Mouse (Mus musculus) effector memory CD4-positive, alpha-beta T cell, adult 5 months (primary cell): Measurements from ENCODE around the gene Gm7298. TPM values are rescaled to one million over a fixed set of nuclear protein-coding genes. Genes with fewer than 3 reads are reported as not detected.

Experiments
- polyA plus RNA-seq: library from polyadenylated mRNA; unstranded; fragments of 100-300 nt; shearing (Covaris generic); gene quantifications from one replicate; pipeline ENCODE4 v1.2.1, GENCODE M21; 2017

Gm7298 gene
- polyA plus RNA-seq, result not detected

DNA sequence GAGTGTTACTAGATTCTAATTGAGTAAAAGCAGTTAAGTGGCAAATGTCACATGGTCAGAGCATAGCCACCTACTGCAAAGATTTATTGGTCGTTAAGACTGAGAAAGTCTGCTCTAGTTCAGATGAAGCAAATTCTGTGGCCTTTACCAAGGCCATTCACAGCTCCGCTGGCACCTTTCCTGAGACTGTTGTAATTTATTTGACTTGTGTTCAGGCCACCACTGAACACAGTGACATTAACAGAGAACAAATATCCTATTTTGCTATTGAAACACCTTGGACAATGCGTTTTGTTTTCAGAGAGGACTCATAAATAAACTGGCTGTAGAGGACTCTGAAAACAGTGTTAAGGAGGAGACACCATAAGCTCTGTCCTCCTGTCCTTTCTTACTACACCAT, at the start of gene Gm7298:
TSS of gene Gm7298 (plus strand) at position 301 of the 400 bp plus-strand sequence.

DNA sequence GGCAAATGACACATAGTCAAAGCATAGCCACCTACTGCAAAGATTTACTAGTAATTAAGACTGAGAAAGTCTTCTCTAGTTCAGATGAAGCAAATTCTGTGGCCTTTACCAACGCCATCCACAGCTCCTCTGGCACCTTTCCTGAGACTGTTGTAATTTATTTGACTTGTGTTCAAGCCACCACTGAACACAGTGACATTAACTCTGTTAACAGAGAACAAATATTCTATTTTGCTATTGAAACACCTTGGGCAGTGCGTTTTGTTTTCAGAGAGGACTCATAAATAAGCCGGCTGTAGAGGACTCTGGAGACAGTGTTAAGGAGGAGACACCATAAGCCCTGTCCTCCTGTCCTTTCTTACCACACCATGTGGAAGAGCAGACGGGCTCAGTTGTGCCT, 105.5 kb downstream of the Gm7298 start, which contains the start of gene Mug1:
TSS of gene Mug1 (plus strand) at position 271 of the 400 bp plus-strand sequence.

Other genes with a start within 250 kb of the Gm7298 start
- gene A2m, start 97.6 kb upstream of the Gm7298 start, polyA plus RNA-seq, result not detected
- gene Mug1, start 105.6 kb downstream of the Gm7298 start, polyA plus RNA-seq, result 0.09 TPM